Mouse (Mus musculus) E14TG2a.4 (cell line): ENCODE measurements around the gene Dexi.

ENCODE experiments used
- CTCF ChIP-seq: conservative IDR thresholded peaks from 2 replicates; pipeline ENCODE4 v1.5.1; 2014; ENCODE audit warnings: low read length
- NANOG ChIP-seq: IDR thresholded peaks from 2 replicates; pipeline ENCODE4 v1.6.1; 2014; ENCODE audit warnings: borderline replicate concordance, low read length, mixed read lengths

DNA sequence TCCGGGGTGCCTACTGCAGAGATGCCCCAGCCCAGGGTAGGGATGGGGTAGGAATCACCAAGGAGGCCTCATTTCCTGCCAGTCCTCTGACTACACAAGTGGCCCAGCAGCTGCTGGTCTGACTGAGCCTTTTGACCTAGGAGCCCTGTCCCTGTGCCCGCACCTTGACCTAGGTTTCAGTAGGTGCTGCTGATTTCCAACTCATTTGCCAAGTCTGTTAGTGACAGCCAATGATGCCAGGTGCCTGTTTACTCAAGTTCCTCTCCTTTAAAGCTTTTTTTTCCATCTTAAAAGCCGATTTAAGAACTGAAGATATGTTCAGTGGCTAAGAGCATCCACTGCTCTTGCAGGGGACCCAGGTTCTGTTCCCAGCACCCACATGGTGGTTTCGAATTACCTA is 9.1 kb downstream of the Dexi start:
- TF ChIP-seq CTCF (no peak), NANOG (no peak)
